Mouse (Mus musculus) embryonic fibroblast, embryonic 13.5 days (primary cell): ENCODE measurements at regions not wholly inside any gene's neighbourhood (a gene's known extent, or its start where the extent isn't known, plus 50 kb on each side); places are given as distances from the start of the nearest gene placed in this dataset.

Source experiments
- H3K27ac ChIP-seq: 2 replicates; pipeline ENCODE4 v1.5.1; 2012; ENCODE audit warnings: low read length, control low read depth, inconsistent platforms; ENCODE audit not compliant: insufficient read depth
- H3K4me1 ChIP-seq: 2 replicates; pipeline ENCODE4 v1.6.1; 2011; ENCODE audit warnings: low read length; ENCODE audit not compliant: control insufficient read depth, insufficient read depth
- H3K4me3 ChIP-seq: 2 replicates; pipeline ENCODE4 v1.5.1; 2011; ENCODE audit warnings: mild to moderate bottlenecking, control low read depth, low read length; ENCODE audit not compliant: insufficient read depth
- CTCF ChIP-seq: IDR thresholded peaks from 2 replicates; pipeline ENCODE4 v1.5.1; 2011; ENCODE audit warnings: mild to moderate bottlenecking, control low read depth, low read length, moderate library complexity, borderline replicate concordance; ENCODE audit not compliant: insufficient read depth
- POLR2A ChIP-seq: IDR thresholded peaks from 2 replicates; pipeline ENCODE4 v1.6.1; 2011; ENCODE audit warnings: low read depth, mild to moderate bottlenecking, control low read depth, low read length, moderate library complexity

- TF ChIP-seq CTCF (no peak), POLR2A (no peak)
- no peaks in the 10 kb centered on the region for H3K4me1 ChIP-seq
- H3K27ac ChIP-seq = no peak overlapping the region
- H3K4me3 ChIP-seq = no peak overlapping the region
These were observed 319.2 kb upstream of the Rsrc1 start for GRCm38 (mm10) chr3:66661826-66662618.

- Histone ChIP-seq H3K27ac (no peak overlapping the region), H3K4me1 (no peaks in the 10 kb centered on the region), H3K4me3 (no peak overlapping the region)
- no peak for TF ChIP-seq CTCF
These were observed 297.5 kb upstream of the Rsrc1 start for GRCm38 (mm10) chr3:66683589-66684286.

- Histone ChIP-seq H3K4me1 (no peaks in the 10 kb centered on the region), H3K4me3 (no peak overlapping the region), H3K27ac (no peak overlapping the region)
- no peak for TF ChIP-seq POLR2A
- TF ChIP-seq CTCF = no peak
These were observed 296.8 kb upstream of the Rsrc1 start for GRCm38 (mm10) chr3:66684287-66684903.

GRCm38 (mm10) chr3:66685136-66685535 lies 296.1 kb upstream of the Rsrc1 start:
- TF ChIP-seq CTCF (no peak), POLR2A (no peak)
- Histone ChIP-seq H3K4me3 (no peak overlapping the region), H3K27ac (no peak overlapping the region), H3K4me1 (no peaks in the 10 kb centered on the region)

GRCm38 (mm10) chr3:66687126-66687525 lies 294.1 kb upstream of the Rsrc1 start:
- TF ChIP-seq CTCF (no peak), POLR2A (no peak)

GRCm38 (mm10) chr3:66690906-66691522 lies 290.2 kb upstream of the Rsrc1 start:
- Histone ChIP-seq H3K27ac (no peak overlapping the region), H3K4me1 (no peaks in the 10 kb centered on the region), H3K4me3 (no peak overlapping the region)
- TF ChIP-seq CTCF = no peak
- TF ChIP-seq POLR2A = no peak

More at GRCm38 (mm10) chr3:66687126-66687525, 294.1 kb upstream of the Rsrc1 start:
- H3K27ac ChIP-seq = no peak overlapping the region
- H3K4me3 ChIP-seq = no peak overlapping the region
- H3K4me1 ChIP-seq = no peaks in the 10 kb centered on the region

GRCm38 (mm10) chr3:66695125-66695524 lies 286.1 kb upstream of the Rsrc1 start:
- Histone ChIP-seq H3K4me3 (no peak overlapping the region), H3K4me1 (no peaks in the 10 kb centered on the region), H3K27ac (no peak overlapping the region)
- TF ChIP-seq POLR2A (no peak), CTCF (no peak)

GRCm38 (mm10) chr3:66695661-66696253 lies 285.4 kb upstream of the Rsrc1 start:
- no peak for TF ChIP-seq CTCF
- no peaks in the 10 kb centered on the region for H3K4me1 ChIP-seq
- no peak overlapping the region for H3K4me3 ChIP-seq
- no peak overlapping the region for H3K27ac ChIP-seq

- H3K4me3 ChIP-seq = no peak overlapping the region
- H3K4me1 ChIP-seq = no peaks in the 10 kb centered on the region
- no peak for TF ChIP-seq CTCF
- TF ChIP-seq POLR2A = no peak
- H3K27ac ChIP-seq = no peak overlapping the region
These were observed 283.1 kb upstream of the Rsrc1 start for GRCm38 (mm10) chr3:66698083-66698482.
